Mouse (Mus musculus): ENCODE results near the gene Mc3r.

DNA sequence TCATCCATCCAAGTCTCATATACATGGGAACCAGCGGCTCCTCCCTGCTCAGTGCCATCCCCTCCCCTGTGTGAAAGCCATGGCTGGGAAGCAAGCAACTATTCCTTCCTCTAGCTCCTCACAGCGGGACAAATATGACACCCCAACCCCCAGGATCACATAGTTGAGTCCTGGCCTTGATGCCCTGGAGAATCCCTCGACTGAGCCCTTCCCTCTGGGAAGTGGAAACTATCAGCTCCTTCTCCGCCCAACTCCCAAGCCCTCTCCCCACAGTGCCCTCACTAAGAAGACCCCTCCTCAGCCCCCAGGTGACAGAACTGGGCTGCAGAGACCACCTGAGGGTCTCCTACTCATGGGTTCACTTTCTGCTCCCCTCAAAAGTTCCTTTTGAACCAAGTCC is 18.2 kb upstream of the Mc3r start:
- no peak for TF ChIP-seq CTCF (IDR thresholded peaks at IDR 0.05; ENCODE audit: low read depth, low read length)
- no peak for TF ChIP-seq TAL1 (conservative IDR thresholded peaks at IDR 0.05; ENCODE audit: low read depth, low read length)
- no peak for TF ChIP-seq GATA2 (IDR thresholded peaks at IDR 0.05; ENCODE audit: borderline replicate concordance, low read depth, low read length)
